In genomic region chr1:40789666-40790233, GRCm38 (mm10) we compare ENCODE assay signal across 8 mouse cellular contexts. TPM values are rescaled to one million over a fixed set of nuclear protein-coding genes. Genes with fewer than 3 reads are reported as not detected.
DNase-seq lines count a peak whose midpoint lies in the region; ATAC-seq and TF ChIP-seq lines count a peak whose summit lies in the region.

No protein-coding gene starts in this region.

- no peaks in the 10 kb centered on the region for H3K9me3 ChIP-seq in midbrain, embryonic 12.5 days

- no peaks in the 10 kb centered on the region for H3K27me3 ChIP-seq in midbrain, embryonic 12.5 days

- H3K36me3 ChIP-seq in midbrain, embryonic 12.5 days, result no peaks in the 10 kb centered on the region

- no peak for TF ChIP-seq POLR2A in lung, adult 2 months (IDR thresholded peaks at IDR 0.05; ENCODE audit: borderline replicate concordance, extremely low read depth, low read depth, low read length)

- 0 out of 2 replicates have a peak overlapping the region, but pooled peaks have one; percentile 25 for H3K9ac ChIP-seq in midbrain, embryonic 12.5 days (replicated peaks)

- no peaks in the 10 kb centered on the region; the same call in 1 of the 2 replicates for H3K4me1 ChIP-seq in lung, adult 2 months (ENCODE audit: control insufficient read depth, insufficient read depth, low read length)
- 0 out of 2 replicates have a peak, but pooled peaks cover 5% of the 10 kb centered on the region for H3K4me1 ChIP-seq in midbrain, embryonic 12.5 days

- peak overlapping the region; percentile 68 for H3K4me2 ChIP-seq in midbrain, embryonic 12.5 days (replicated peaks)

- TF ChIP-seq CTCF in lung, adult 2 months (IDR thresholded peaks at IDR 0.05; ENCODE audit: insufficient read depth, low read length), result no peak

- WGBS in lung, adult 2 months, result 26% methylated on average over 5 of the region's 5 CpGs
- WGBS in midbrain, embryonic 12.5 days, result 30% methylated on average over 5 of the region's 5 CpGs

- H3K4me3 ChIP-seq in lung, adult 2 months (replicated peaks; ENCODE audit: extremely low read depth, low read depth, low read length), result peak overlapping the region; percentile 58
- peak overlapping the region; percentile 59 for H3K4me3 ChIP-seq in midbrain, embryonic 12.5 days

- no peak overlapping the region for H3K27ac ChIP-seq in midbrain, embryonic 12.5 days (replicated peaks)

- DNase-seq in lung, adult 2 months, result no peak
- DNase-seq in lung, postnatal 10 days, result no peak
- DNase-seq in induced T-regulatory cell, adult 2 months (ENCODE audit: low read depth), result peak; percentile 10
- no peak for DNase-seq in thymus, postnatal 10 days (ENCODE audit: low spot score in 2 of 2)
- no peak for DNase-seq in thymus, postnatal 36 days

- ATAC-seq in erythroid progenitor cell, adult 5-6 weeks (replicated peaks; ENCODE audit: low FRiP score, poor library complexity, severe bottlenecking), result 0 out of 2 replicates have a peak, but pooled peaks have one; percentile 4
- ATAC-seq in midbrain, embryonic 12.5 days (ENCODE audit: low FRiP score, low read depth), result peak; percentile 64
- no peak for ATAC-seq in granulocyte monocyte progenitor cell, adult 5-6 weeks (replicated peaks; ENCODE audit: poor library complexity, severe bottlenecking)

RNA-seq across cellular contexts. Expression of gene Mfsd9, which starts 0.7 kb away (rescaled TPM):
- 1.8 and 2.8 TPM in 2 replicates for polyA plus RNA-seq in lung, adult 2 months (2012; rRNA removed)
- total RNA-seq in erythroid progenitor cell, adult 5-6 weeks (2015; ENCODE audit: low replicate concordance), result 0.42 and 1.8 TPM in 2 replicates
- 1.9 TPM in 1 of 2 replicates, not detected in the other for total RNA-seq in erythroid progenitor cell, adult 5-6 weeks (2017; ENCODE audit: low replicate concordance)
- polyA plus RNA-seq in midbrain, embryonic 12.5 days (2016; fragmentation: Nextera tagmentation; extraction: Ambion mirVana), result 2.7 and 3.1 TPM in 2 replicates
- total RNA-seq in granulocyte monocyte progenitor cell, adult 5-6 weeks (2014; fragmentation: Nextera tagmentation), result 1.1 and 1.6 TPM in 2 replicates
- total RNA-seq in granulocyte monocyte progenitor cell, adult 5-6 weeks (2017), result 0.88 and 1.2 TPM in 2 replicates

RNA-seq across cellular contexts. Expression of gene Tmem182, which starts 15.7 kb away (rescaled TPM):
- polyA plus RNA-seq in lung, adult 2 months (2012; rRNA removed), result 0.97 and 4.9 TPM in 2 replicates
- total RNA-seq in erythroid progenitor cell, adult 5-6 weeks (2015; ENCODE audit: low replicate concordance), result not detected in 2 replicates
- not detected in 2 replicates for total RNA-seq in erythroid progenitor cell, adult 5-6 weeks (2017; ENCODE audit: low replicate concordance)
- polyA plus RNA-seq in midbrain, embryonic 12.5 days (2016; fragmentation: Nextera tagmentation; extraction: Ambion mirVana), result not detected in 2 replicates
- total RNA-seq in granulocyte monocyte progenitor cell, adult 5-6 weeks (2014; fragmentation: Nextera tagmentation), result not detected in 2 replicates
- total RNA-seq in granulocyte monocyte progenitor cell, adult 5-6 weeks (2017), result not detected in 2 replicates
